Mouse (Mus musculus) urinary bladder, postnatal 14 days (tissue): ENCODE results near the gene Ccdc83.

Source experiments
- DNase-seq: peaks from one replicate; pipeline ENCODE4 v3.0.0; 2021; ENCODE audit warnings: low spot score

Gene Ccdc83

GRCm38 (mm10) chr7:90259899-90260298, 5.7 kb downstream of the Ccdc83 start:
- DNase-seq: no peak

DNA sequence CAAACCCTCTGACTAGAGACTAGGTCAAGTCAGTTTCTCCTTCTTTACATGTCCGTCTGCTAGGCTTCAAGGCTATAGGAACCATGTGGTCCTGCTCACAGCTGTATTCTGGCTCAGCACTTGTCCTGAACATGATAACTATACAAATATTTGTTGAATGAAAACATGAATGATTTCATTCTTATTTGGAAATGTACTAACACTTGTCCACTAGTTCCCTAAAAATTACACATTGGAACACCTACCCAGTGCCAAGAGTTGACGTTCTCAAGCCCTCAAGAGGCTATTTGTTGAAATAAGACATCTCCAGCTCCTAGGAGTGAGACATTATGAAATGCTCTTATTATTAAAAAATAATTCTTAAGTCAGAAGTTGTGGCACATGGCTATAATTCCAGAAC, 6.9 kb downstream of the Ccdc83 start:
- DNase-seq: no peak

GRCm38 (mm10) chr7:90252946-90253345, 12.6 kb downstream of the Ccdc83 start:
- DNase-seq: no peak

DNA sequence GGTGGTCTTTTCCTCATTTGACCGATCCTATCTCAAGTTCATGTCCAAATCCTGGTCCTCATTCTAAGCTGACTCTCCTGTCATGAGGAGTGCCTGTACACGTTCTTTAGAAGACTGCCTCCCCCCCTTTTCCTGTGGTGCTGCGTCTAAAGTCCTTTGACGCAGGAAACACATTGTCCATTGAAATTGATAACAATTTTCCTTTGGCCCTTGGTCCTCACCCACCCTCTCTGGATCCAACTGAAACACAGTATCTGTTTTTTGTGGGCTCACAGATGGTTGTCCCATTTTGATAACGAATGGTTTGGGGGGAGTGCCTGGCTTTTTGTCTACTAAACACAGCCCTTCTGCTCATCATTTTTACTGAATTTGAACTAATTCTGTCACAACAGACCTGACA, 21.9 kb downstream of the Ccdc83 start:
- DNase-seq: no peak

DNA sequence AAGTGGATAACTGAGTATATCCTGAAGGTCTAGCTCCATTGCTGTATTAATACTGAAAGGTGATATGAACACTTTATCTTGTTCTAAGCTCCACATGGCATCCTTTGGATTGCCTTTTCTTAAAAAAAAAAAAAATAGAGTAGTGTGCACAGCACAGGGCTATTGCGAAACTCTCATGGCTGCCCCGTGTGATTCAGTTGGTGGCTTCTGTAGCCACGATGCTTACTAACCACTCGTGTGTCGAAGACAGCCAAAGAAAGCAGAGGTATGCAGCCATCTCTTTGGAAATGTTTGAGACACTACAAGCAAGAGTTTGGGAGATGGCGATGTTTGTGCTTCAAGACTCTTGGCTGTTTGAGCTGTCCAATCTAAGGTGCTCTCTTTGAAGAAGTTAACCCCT, 22.4 kb downstream of the Ccdc83 start:
- no peak for DNase-seq

- no peak for DNase-seq
Observed at GRCm38 (mm10) chr7:90236289-90236905, 29.2 kb downstream of the Ccdc83 start.

GRCm38 (mm10) chr7:90233921-90234320, 31.7 kb downstream of the Ccdc83 start:
- no peak for DNase-seq

DNA sequence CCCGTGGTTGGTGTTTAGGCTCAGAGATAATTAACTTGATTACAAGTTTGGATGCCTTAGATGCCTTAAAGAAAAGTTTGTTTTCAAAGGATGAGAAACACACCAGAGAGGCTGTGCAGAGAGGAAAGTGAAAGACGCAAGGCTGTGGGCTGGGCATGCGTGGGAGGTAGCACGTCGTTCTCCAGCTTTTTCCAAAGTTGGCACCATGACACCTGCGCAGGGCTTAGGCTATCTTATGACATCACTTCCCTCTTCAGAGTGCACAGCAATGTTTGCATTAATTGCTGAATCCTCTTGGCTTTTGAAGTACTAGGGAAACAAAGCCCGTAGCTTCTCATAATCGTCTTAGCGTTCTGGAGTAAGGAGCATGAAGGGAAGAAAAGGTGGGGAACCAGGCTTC, 34.1 kb downstream of the Ccdc83 start:
- DNase-seq: no peak

- DNase-seq: peak; percentile 14
Observed at GRCm38 (mm10) chr7:90228884-90229283, 36.7 kb downstream of the Ccdc83 start.

- DNase-seq: no peak
Observed at GRCm38 (mm10) chr7:90228075-90228474, 37.5 kb downstream of the Ccdc83 start.

DNA sequence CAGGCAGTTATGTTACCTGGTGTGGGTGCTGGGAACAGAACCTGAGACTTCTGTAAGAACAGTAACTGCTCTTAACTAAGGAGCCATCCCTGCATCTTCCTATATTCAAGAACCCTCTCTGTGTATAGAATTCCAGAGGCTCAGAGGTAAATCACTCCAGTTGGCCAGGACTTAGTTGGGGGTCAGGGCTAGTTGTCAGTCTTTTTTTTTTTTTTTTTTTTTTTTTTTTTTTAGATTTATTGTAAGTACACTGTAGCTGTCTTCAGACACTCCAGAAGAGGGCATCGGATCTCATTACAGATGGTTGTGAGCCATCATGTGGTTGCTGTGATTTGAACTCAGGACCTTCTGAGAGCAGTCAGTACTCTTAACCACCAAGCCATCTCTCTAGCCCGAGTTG, 44.1 kb downstream of the Ccdc83 start:
- no peak for DNase-seq

GRCm38 (mm10) chr7:90218122-90218521, 47.5 kb downstream of the Ccdc83 start:
- DNase-seq: no peak

- no peak for DNase-seq
Observed at GRCm38 (mm10) chr7:90216511-90216910, 49.1 kb downstream of the Ccdc83 start.

- no peak for DNase-seq
Observed at GRCm38 (mm10) chr7:90210947-90211346, 54.6 kb downstream of the Ccdc83 start.

DNA sequence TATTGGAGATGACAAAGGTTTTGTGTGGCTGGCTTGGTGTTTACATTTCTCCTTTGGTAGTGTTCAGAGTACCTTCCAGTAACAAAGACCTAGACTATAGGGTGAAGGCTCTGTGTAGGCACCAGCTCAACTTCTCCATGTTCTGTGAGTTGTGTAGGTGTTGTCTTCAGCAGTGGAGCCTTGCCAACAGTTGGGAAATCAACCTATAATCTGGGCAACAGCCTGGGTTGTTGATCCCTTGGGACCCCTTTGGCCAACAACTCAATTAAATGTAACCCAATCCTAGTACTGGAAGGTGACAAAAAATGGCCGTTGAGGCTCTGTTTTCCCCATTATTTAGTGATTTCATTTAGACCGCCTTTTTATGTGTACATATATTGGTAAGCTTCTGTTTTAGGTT, 55.5 kb downstream of the Ccdc83 start:
- no peak for DNase-seq

DNA sequence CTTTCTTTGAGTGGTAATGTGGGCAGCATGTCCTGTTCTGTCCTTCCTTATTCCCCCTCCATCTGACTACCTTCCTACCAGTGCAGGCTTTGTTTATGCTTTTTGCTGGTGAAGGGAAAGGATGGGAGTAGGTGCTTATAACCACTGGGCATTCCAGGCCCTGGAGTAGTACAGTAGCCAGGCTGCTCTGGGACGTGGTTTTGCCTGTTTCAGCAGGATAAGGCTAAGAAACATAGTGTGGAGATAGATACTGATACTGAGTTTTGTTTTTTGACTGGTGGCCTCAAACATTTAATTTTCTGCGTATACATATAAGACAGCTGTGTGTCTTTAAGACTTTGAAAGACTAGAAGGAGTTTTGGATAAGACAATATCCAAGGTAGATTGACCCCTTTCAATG, 61.7 kb downstream of the Ccdc83 start:
- DNase-seq: no peak

DNA sequence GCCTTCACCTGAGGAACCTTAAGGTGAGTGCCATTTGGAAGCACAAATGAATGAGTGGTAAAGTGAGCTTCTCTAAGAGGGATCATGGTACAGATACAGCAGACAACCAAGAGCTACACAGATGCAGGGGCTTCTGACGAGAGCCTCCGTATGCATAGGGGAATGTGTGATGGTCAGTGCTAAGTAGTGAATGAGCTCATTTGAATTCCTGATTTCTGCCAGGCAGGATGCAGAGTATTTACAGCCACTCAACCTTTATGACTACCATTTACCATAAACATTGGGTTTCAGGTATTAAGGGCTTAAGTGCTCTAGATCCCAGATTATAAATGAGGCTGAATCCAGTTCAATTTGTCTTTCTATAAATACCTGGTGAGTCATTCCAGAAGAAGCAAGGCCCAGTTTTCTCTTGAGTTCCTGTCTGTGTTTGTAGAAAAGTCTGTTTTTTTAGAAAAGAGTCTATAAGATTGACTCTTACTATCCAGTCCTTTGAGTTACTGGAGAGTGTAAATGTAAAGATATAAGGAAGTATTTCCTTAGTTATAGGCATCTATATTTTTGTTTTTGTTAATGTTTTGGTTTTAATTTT, 63.6 kb downstream of the Ccdc83 start:
- DNase-seq: no peak

DNA sequence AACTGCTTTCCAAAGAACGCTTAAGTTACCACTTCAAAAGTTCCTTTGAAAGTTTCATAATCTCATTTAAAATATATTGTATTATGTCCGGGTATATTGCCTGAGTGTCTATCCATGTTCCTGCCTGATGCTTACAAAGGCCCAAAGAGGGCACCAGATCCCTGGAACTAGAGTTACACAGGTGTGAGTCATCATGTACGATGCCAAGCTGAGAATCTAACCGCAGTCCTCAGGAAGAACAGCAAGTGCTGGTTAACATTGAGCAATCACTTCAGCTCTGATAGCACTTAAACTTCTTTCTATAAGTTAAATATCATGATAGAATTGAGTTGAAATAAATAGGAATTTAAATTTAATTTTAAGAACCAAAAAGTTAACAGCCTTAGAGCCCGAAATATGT, 65.3 kb downstream of the Ccdc83 start:
- DNase-seq: no peak

- DNase-seq: no peak
Observed at GRCm38 (mm10) chr7:90180635-90181034, 84.9 kb downstream of the Ccdc83 start.

DNA sequence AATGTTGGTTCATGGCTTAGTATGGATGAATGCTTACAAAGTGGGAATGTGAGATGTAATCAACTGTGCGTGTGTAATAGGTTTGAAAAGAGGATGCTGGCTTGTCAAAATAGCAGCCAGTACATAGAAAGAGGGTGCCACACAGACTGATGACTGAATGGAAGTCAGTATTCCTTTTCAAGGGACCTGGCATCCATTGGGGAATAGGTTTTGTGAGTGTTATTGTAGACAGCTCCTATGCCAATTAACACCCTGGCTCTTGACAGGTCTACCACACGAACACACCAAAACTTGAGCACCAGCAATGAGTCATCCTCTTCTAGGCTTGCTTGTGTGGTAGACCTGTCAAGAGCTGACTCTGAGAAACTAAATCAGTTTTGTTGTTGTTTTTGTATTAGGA, 90.0 kb downstream of the Ccdc83 start:
- no peak for DNase-seq
